Mouse (Mus musculus): ENCODE measurements around the gene Cfap36.

The Cfap36 gene

GRCm38 (mm10) chr11:29246883-29247650, at the start of gene Cfap36:
TSS of gene Cfap36 (minus strand) at chr11:29247409.
- peak; percentile 95 for DNase-seq (ENCODE audit: low read depth, low spot score)

DNA sequence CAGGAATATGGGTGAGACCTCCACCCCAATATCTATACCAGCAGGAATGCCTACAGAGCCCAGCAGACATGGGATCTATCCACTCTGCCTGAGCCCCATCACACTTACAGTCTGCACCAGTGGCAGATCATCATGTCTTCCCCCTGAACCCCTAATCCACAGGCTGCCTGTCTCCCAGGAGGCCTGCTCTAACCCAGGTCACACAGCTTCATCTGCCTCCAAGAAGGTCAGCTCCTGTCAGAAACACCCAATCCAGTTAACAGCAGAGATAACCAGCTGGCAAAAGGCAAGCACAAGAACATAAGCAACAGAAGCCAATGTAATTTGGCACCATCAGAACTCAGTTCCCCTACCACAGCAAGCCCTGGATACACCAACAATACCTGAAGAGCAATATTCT, 40.1 kb upstream of the Cfap36 start:
- no peak for DNase-seq (ENCODE audit: low read depth, low spot score)

DNA sequence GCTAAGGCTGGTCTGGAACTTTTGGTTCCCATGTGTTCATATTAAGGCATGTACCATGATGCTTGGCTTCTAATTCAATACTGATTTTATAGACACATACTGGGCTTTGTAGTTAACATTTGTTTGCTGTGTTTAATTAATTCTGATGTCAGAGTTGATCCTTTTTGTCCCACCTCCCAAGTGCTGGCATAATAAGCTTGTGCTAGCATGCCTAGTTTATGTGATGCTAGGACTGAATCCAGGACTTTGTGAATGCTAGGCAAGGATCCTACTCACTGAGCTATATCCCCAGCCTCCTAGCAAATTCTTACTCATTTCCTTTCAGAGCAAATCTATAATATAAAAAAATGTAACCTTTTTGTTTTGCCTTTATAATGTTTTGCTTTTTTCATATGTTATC, 38.8 kb upstream of the Cfap36 start:
- no peak for DNase-seq (ENCODE audit: low read depth, low spot score)

DNA sequence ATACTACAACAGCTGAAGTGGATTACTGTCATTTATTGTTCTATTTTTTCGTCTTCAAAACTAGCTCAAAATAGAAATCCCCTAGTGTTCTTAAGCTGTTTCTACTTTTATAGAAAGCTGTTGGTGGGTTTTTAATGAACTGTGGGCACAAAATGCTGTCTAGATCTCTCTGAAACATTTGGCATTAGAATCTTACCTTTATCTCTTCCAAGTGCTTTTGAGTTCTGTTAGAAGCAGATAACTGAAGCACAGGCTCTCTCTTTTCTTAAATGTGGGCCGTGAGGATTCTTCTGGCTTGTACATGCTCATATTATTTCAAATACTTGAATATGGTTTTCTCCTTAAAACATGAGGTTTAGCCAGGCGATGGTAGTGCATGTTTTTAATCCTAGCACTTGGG, 27.5 kb upstream of the Cfap36 start:
- no peak for DNase-seq (ENCODE audit: low read depth, low spot score)

DNA sequence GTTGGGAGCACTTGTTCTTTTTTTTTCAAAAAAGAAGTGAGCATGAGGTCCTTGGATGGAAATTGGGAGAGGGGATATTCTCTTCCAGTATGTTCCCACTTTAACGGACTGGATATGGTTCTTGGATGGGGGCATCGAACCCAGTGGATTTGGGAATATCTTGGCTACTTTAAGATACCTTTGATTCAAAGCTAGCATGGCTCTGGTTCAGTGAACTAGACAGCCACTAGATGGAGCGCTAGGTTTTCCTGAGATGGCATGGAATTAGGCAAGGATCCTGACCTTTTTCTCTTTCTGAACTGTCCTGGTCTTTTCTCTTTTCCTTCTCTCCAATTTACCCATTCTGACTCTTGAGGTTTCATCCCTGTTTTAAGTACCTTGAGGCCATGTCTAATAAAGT, 20.6 kb upstream of the Cfap36 start:
- DNase-seq (ENCODE audit: low read depth, low spot score): no peak

GRCm38 (mm10) chr11:29254643-29255042, 7.4 kb upstream of the Cfap36 start:
- DNase-seq (ENCODE audit: low read depth, low spot score): no peak

DNA sequence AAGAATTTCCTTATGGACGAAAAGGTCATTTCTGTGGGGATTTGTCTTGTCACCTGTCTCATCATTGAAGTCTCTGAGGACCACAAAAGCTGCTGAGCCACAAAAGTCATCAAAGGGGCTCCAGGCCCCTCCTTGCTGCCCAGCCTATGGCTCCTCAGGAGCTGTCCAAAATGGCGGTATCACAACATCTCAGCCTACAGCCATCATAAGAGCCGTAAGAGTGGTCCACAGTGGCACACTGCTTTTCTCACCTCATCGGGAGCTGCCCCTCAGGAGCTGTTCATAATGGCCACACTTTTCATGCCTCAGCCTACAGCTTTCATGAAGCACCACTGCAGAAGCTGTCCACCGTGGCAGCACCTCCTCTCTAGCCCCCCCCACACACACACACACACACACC, 1.2 kb upstream of the Cfap36 start:
- DNase-seq (ENCODE audit: low read depth, low spot score): no peak

- no peak for DNase-seq (ENCODE audit: low read depth, low spot score)
Measured at GRCm38 (mm10) chr11:29247725-29248124, 516 bp upstream of the Cfap36 start.

DNA sequence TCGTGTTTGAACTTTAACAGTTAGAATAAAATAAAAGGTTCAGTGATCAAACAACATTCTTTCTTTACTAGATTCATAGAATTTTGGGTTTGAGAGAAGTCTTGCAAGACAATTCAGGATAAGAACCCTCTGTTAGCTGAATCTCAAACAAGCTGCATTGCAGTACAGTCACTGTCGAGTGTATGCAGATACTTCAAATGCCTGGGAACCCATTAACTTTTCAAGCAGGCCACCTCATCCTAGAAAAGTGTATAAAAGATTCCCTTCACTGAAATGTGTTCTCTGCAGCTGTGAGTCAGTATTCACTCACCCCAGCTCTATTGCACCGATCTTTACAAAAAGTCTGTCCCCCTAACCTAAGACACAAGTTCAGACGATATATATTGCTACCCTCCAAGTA, 1.2 kb downstream of the Cfap36 start:
- DNase-seq (ENCODE audit: low read depth, low spot score): no peak

DNA sequence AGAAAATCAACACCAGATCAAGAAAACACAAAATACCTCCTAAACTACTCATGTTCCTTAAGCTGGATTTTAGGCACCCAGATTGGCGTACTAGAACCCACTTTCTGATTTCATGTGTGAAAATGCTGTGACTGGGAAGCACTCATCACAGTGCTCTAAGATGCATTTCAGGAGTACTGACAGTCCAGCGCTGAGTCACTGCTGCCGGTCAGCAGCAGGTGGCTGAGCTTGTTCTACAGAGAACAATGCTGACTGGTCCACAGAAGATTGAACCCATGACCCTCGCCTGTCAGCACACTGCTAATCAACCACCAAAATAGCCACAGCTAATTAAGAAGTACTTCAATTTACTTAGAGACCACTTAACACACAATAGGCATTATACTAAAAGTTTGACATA, 5.2 kb downstream of the Cfap36 start:
- no peak for DNase-seq (ENCODE audit: low read depth, low spot score)

- no peak for DNase-seq (ENCODE audit: low read depth, low spot score)
Measured at GRCm38 (mm10) chr11:29239353-29239752, 7.9 kb downstream of the Cfap36 start.

- DNase-seq (ENCODE audit: low read depth, low spot score): no peak
Measured at GRCm38 (mm10) chr11:29238551-29238950, 8.7 kb downstream of the Cfap36 start.

DNA sequence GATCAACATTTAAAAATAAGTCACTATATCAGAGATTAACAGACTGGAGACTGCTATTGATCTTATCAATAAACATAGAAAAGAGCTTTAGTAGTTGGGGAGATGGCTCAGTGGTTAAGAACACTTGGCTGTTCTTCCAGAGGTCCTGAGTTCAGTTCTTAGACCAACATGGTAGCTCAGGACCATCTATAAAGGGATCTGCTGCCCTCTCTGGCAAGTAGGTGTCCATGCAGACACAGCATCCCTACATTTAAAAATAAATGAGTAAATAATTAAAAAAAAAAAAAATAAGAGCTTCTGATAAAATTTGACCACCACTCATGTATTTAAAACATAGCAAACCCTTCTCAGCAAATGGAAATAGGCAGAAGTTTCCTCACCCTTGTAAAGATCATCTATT, 9.2 kb downstream of the Cfap36 start:
- no peak for DNase-seq (ENCODE audit: low read depth, low spot score)

- no peak for DNase-seq (ENCODE audit: low read depth, low spot score)
Measured at GRCm38 (mm10) chr11:29237364-29237763, 9.8 kb downstream of the Cfap36 start.

DNA sequence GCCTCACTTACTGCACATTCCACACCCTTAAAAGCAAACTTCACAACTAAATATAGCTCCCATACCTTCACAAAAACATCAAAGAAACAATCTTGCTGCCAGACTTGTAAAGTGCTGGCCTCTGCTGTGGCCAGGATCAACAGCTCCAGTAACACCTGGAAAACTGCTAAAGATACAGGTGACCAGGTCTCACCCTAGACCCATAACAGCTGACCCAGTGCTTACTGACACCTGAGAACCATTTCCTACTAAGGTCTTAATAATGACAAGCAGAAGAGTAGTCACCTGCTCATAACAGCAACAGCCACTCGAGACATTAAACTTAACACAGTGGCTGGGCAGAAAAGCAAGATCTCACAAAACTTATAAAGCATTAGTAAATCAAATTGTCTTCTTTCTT, 13.6 kb downstream of the Cfap36 start:
- no peak for DNase-seq (ENCODE audit: low read depth, low spot score)

DNA sequence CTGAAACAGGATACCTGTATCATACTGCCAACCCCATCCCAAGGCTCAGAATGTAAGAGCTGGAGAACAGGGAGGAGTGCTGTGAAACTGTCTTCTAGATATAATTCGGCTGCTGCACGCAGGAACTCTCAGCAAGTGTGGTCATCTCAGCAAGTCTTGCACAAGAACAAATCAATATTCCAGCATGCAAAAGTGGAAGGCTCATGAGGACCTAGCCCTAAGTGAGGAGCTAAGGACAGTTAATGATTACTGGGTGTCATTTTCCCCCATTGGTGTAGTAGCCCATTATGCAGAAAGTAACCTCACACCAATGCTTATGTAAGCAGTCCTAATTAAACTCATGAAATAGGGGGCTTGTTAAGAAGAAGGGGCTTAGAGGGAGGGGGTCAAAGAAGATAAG, 18.3 kb downstream of the Cfap36 start:
- no peak for DNase-seq (ENCODE audit: low read depth, low spot score)

GRCm38 (mm10) chr11:29224754-29225153, 22.5 kb downstream of the Cfap36 start:
- DNase-seq (ENCODE audit: low read depth, low spot score): no peak

DNA sequence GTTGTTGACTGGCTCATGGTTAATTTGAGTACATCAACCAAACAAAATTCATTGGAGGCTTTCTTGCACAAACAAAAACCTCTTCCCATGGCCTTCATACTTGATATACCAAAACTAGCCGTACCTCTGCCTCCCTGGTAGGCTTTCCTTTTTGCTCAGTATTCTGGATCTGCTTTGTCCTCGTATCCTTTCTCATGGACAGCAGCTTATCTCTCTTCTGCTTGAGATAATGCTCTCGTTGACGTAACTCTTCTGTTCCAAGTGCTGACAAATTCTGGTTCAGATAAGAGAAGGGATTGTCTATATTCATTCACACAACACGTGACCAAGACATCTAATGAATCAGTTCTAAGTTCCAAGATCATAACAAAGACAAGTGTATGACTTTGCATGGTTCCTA, 24.9 kb downstream of the Cfap36 start:
- DNase-seq (ENCODE audit: low read depth, low spot score): no peak

DNA sequence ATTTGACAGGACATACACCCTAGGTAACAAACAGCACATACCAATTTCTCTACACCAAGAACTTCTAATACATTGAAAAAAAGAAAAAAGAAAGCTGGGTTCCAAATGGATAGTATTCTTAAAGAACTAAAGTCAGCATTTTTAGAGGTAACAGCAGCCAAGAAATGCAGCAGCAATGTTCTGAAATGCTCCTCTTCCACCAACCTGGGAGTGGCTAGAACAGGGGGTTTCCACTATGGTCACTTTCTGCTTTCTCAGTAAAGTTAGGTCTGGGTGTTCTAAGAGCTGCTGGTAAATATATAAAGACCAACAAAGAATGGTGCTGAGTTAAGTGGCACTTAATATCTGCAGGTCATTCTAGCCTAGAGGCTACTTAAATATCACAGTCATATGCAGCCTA, 28.2 kb downstream of the Cfap36 start:
- no peak for DNase-seq (ENCODE audit: low read depth, low spot score)

DNA sequence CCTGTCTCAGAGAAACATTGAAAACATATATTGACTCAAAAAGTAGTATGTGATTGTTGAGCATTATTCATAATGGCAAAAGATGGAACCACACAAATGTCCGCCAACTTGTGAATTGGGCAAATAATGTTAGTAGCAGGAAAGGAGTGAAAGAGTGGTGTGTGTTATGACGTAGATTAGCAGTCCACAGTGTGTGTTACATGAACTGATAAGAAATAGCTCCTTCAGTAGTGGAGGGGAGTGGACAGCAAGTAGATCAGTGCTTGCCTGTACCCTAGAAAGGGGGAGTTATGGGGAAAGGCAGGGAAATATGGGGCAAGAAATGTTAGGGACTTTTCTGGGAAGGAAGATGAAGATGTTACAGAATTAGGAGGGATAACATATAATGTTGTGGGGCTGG, 31.0 kb downstream of the Cfap36 start:
- DNase-seq (ENCODE audit: low read depth, low spot score): no peak

DNA sequence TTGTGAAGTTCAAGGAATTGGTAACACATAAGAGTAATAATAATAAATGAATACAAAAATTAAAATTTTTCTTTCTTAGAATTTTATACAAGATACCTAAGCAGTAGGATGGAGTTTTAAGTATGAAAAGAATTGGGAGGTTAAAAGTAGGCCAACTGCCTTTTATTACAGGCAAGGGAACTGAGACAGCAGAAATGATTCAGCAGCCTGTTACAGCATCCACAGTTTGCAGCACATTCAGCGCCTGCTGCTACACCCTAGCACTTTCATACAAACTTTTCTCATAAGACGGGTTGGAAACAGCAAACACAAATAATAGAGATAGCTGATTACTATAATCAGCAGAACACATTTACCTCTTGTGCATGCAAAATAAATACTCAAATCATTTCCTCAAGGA, 37.4 kb downstream of the Cfap36 start:
- no peak for DNase-seq (ENCODE audit: low read depth, low spot score)

DNA sequence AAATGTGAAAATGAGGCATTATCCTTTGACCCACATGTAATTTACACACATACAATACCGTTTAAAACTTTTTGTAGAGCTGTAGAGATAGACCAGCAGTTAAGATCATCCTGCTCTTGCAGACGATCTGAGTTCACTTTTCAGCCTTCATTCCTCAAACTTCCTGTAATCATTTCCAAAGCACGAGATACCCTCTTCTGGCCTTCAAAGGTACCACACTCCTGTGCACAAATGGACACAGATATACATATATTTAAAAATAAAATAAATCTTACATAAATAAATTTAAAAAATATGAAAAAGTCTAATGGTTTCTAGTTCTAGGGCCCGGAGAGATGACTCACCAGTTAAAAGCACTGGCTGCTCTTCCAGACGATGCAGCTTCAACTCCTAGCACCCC, 43.6 kb downstream of the Cfap36 start:
- no peak for DNase-seq (ENCODE audit: low read depth, low spot score)

DNA sequence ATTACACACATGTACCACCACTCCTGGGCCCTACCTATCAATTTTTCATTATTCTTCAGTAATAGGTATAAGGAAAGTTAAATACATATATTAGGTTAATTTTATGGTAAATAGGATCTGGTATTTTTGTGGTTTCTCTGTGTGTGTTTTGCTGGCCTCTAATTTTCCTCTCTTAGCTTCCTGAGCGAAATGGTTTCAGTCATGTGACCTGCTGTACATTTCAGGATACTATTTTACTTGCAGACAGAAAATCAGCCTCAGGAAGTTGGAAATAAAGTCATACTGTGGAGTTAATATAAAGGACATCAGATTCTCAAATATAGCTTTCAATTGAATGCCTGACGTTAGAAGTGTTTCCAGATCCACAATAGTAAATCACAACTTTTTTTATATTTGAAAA, 58.2 kb downstream of the Cfap36 start:
- DNase-seq (ENCODE audit: low read depth, low spot score): no peak

DNA sequence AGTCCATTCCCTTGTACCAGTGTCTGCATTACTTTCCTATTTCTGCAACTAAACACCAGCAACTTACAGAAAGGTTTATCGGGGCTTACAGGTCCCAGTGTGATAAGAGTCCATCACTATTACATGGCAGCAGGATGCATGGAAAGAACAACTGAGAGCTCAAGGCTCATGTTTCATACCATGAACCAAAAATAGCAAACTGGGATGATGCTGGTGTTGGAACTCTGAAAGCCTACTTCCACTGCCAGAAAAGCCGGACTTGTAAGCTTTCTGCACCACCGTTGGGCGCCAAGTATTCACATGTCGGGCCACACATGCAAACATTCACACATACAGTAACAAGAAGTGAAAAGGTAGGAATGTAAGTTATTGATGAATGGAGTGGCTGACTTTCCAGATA, 65.5 kb downstream of the Cfap36 start:
- DNase-seq (ENCODE audit: low read depth, low spot score): peak; percentile 52
